Mouse (Mus musculus): Measurements from ENCODE around the gene Pdzk1.

DNA sequence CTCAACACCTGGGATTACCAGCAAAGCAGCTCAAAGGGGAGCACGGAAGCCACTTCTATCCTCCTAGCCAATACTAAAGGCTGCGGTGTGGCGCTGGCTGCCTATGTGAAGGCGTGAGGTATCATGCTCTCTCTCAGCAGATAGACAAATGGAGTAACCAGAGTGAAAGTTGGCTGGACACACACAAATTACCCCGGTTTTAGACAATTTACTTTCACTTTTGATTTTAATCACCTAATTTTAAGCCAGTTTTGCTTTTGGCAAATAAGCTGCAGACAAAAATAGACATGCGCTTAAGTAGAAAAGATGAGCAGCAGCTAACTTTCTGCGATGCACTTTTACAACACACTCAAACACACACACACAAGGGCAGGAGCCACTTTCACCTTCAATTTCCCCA is 54.6 kb downstream of the Pdzk1 start:
- TF ChIP-seq POLR2A (IDR thresholded peaks at IDR 0.05; ENCODE audit: borderline replicate concordance, extremely low read depth, low read depth, low read length) = no peak
- no peak for TF ChIP-seq CTCF (IDR thresholded peaks at IDR 0.05; ENCODE audit: insufficient read depth, low read length)

All from lung, adult 2 months (tissue).